Mouse (Mus musculus) c-Kit-positive CD71-positive TER-119-negative erythroid progenitor cells, embryonic 14.5 days (primary cell): Measurements from ENCODE around the gene Ireb2.
"Not testable (repeated sequence)": the region's sequence is repeated elsewhere in the genome, so short reads cannot be mapped to it uniquely, and the experiment has no call there.

Experiments
- DNase-seq: peaks from one replicate; pipeline ENCODE4 v3.0.0-alpha.2; 2013; ENCODE audit warnings: low read depth

Ireb2 gene

DNA sequence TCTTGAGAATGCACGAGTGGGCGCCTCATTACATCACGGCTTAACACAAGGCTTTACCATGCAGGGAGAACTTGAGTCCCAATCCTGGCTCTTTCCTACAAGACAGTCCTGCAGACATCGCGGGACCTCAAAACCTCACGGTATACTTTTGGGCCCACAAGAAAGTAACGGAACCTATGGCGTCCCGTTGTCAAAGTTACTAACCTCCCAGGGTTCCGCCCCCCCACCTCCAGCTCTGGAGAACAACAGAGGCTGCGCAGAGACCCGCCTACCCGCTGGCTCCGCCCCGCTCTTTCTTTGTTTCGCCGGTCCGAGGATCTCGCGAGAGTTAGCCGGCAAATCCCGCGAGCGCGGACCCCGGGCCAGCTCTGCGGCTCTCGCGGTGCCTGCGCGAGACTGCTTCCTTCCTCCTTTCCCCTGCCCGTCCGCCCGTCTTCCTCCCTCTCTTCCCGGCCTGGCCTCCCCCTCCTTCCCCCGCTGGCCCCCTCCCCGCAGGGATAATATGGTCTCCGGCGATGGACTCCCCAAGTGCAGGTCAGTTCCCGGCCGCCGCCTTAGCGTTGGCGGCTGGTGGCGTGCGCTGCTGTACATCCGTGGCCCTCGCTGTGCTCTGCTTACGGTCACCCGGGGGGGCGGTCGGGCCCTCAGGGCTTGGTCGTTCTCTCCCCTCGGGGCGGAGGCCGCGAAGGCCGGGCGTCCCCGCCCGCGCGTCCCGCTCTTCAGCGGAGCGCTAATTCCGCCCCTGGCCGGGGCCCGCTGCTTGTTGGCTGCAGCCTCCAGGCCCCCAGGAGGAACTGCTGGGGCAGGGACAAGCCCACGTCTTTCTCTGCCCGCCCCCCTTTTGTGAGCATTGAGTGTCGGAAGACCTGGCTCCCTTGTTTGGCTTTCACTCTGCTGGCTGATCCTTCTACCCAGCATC lies at the start of gene Ireb2:
Ireb2 (plus strand) TSS at position 427 of the 919 bp plus-strand sequence.
- DNase-seq: peak; percentile 96

- no peak for DNase-seq
These were observed 46.9 kb upstream of the Ireb2 start for GRCm38 (mm10) chr9:54816508-54817201.

DNA sequence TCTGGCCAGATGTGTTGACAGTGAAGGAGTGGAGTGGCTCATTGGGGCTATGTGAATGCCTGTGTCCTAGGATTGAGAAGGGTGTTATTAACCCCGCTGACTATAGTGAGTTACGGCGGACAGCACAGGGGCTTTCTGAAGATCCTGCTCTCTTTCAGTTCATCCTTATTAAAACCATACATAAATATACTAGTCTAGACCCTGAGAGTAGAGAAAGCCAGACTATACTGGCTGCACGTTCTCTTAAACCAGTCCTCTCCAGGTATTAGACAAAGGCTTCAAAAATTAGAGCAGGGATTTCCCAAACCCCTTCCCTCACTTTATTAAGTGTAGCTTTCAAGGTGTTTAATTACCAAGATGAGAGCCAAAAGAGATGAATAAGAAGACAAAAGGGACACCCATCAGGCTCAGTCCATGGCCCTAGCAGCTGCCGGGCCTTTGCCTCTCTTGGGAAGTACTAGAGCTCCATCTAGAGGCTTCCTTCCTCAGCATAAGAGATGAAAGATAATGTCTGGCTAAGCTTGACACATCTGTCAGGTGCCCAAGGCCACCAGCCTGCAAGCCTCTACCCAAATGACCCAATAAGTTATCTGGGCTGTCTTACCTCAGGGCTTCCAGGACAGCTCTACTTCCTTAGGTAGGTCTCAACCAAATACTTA lies 42.0 kb upstream of the Ireb2 start:
- DNase-seq: peak; percentile 14

GRCm38 (mm10) chr9:54829760-54830159 lies 33.8 kb upstream of the Ireb2 start:
- DNase-seq: peak; percentile 13

DNA sequence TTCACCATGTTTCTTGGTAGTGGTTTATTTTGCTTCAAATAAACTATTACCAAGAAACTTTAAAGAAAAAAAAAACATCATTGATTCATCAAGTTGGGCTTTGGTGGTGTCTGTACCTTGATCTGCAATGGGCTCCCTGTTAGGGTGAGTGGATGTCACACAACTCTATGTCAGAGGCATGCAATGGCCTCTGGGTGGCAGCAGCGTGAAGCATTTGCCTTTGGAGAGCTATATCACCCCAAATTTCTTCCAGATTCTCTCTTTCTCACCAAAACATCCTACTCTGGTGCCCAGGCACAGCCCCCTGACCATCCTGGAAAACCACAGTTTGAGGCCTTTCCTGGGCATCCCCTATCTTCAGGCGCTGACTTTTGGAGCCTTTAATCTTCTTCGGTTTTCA lies 33.0 kb upstream of the Ireb2 start:
- peak; percentile 29 for DNase-seq

GRCm38 (mm10) chr9:54833831-54834230 lies 29.8 kb upstream of the Ireb2 start:
- DNase-seq: no peak

DNA sequence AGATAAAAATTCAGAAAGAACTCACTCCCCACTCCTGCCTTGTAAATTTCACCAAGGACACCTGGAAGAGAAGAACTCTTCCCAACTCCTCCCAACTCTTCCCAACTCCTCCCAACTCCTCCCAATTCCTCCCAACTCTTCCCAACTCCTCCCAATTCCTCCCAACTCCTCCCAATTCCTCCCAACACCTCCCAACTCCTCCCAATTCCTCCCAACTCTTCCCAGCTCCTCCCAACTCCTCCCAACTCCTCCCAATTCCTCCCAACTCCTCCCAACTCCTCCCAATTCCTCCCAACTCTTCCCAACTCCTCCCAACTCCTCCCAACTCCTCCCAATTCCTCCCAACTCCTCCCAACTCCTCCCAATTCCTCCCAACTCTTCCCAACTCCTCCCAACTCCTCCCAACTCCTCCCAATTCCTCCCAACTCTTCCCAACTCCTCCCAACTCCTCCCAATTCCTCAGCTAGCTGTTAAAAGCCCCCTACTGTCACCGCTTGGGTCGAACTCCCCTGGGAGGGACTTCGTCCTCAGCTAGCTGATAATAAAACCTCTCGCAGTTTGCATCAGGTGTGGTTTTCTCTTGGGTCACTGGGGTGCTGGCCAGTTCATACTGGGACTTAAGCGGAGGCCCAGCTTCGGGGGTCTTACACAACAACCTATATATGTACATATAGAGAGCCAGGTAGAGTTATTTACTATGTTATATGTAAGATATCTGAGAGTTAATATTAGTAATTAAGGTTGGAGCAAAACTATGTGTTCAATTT lies 27.5 kb upstream of the Ireb2 start:
- DNase-seq: not testable (repeated sequence)

GRCm38 (mm10) chr9:54837835-54838234 lies 25.8 kb upstream of the Ireb2 start:
- DNase-seq: no peak

- no peak for DNase-seq
These were observed 23.4 kb upstream of the Ireb2 start for GRCm38 (mm10) chr9:54840145-54840544.

DNA sequence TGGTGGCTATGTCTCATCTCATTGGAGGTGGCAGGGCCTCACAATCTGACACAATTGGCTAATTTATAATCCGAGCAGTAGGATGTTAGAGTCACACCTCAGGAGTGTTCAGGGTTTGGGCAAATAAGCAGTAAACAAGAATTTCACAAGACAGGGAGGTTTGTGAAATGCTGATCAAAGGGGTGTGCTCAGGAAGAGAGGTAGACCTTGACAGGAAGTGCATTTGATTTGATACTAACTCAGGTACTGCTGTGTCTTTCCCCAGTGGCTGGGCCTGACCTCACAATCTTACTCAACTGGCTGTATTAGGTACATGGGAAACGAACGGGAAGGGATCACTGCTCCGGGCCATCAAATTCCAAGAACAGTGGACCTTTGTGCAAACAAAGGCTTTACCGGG lies 21.3 kb upstream of the Ireb2 start:
- DNase-seq: no peak

DNA sequence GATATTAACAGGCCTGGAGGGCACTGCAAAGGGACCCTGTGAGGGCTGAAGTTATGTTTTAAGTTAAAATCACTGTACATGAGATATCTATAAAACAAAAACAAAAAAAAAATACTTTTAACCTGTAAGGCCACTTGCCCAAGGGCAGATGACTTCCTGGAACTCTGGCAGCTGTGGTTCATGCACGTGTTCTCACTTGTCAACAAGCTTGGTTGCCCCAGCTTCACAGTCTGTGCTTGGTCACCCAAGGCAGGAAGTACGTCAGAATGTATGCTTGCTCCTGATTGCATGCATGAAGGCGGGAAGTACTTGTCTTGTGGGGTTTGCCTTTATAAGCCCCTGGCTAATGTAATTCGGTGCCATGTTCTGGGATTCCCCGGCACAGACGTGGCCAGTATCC lies 19.7 kb upstream of the Ireb2 start:
- no peak for DNase-seq

GRCm38 (mm10) chr9:54844556-54845176 lies 18.9 kb upstream of the Ireb2 start:
- no peak for DNase-seq

- no peak for DNase-seq
These were observed 15.4 kb upstream of the Ireb2 start for GRCm38 (mm10) chr9:54848203-54848602.

- not testable (repeated sequence) for DNase-seq
These were observed 10.6 kb upstream of the Ireb2 start for GRCm38 (mm10) chr9:54853036-54853435.

DNA sequence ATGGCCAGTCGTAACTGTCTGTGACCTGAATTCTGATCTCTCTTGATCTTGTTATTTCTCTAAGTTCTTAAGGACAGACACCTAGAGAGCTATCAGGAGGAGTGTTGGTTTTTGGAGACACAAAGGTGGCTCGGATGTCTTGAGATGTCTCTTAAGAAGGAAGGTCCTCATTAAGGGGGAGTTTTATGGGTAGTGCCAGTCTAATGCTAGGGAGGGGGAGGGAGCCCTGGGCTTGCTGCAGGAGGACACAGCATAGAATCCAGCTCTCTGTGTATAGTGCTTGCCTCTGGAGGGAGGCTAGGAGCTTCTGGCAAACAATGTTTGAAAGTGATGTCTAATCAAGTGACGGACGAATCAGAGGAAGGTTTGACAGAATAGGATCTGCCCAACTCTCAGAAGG lies 10.0 kb upstream of the Ireb2 start:
- DNase-seq: no peak

GRCm38 (mm10) chr9:54855638-54856037 lies 8.0 kb upstream of the Ireb2 start:
- DNase-seq: no peak

GRCm38 (mm10) chr9:54856121-54856520 lies 7.5 kb upstream of the Ireb2 start:
- DNase-seq: no peak

DNA sequence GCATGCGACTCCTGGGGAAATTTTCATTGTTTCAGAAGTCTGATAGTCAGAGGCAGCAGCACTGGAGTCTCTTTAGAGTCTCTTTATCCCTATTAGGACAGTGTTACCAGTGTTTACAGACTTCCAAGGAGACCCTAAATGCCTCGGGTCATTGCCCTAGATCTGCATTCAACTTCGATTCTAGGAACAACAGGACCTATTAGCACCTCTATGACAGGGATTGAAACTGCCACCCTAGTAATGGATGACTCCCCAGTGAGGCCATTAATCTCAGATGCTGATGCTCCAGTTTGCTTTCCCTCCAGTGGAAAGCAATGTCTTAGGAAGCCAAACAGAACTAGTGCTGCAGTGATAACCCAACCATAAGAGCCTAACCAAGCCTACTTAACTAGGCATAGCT lies 6.1 kb upstream of the Ireb2 start:
- no peak for DNase-seq

GRCm38 (mm10) chr9:54860526-54860925 lies 3.1 kb upstream of the Ireb2 start:
- DNase-seq: no peak

DNA sequence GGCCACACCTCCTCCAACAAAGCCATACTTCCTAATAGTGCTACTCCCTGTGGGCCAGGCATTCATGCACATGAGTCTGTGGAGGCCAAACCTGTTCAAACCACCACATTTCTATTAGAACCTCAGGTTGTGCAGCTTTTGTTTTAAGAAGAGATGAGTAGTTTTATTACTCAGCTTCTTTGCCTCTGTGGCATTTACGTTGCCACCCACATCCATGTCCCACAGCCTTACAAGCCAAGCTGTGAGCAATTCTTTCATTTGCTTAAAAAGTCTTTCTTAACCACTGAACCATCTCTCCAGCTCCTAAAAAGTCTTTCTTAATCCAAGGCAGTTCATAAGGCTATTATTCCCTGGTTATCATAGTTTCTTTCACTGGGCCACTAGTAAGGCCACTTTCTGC lies 15.2 kb downstream of the Ireb2 start:
- DNase-seq: no peak

GRCm38 (mm10) chr9:54892111-54892510 lies 28.5 kb downstream of the Ireb2 start:
- DNase-seq: no peak

DNA sequence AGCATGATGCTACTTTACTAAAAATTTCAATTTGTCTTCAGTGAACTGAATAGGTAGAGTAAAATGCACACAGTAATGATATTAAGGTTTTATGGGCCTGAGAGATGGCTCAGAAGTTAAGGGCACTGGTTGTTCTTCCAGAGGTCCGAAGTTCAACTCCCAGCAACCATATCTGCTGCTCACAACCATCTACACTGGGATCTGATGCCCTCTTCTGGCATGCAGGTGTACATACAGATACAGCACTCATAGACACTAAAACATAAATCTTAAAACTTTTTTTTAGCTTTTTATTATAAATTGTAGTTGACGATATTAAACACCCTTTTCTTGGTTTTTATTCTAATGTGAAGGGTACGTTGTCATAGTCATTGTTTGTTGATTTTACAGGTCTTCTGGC lies 33.5 kb downstream of the Ireb2 start:
- no peak for DNase-seq
